Mouse (Mus musculus) erythroblast, embryonic 14.5 days (primary cell): ENCODE results near the gene Vmn2r115.
"Not testable (repeated sequence)": the region's sequence is repeated elsewhere in the genome, so short reads cannot be mapped to it uniquely, and the experiment has no call there.

Source experiments
- GATA1 ChIP-seq: IDR thresholded peaks from 2 replicates; pipeline ENCODE4 v1.6.1; 2012; ENCODE audit warnings: low read length, inconsistent platforms, mixed read lengths
- TAL1 ChIP-seq: IDR thresholded peaks from 3 replicates; pipeline ENCODE4 v1.6.1; 2012; ENCODE audit warnings: low read length, inconsistent platforms, mixed read lengths

- TF ChIP-seq GATA1, TAL1: not testable (repeated sequence)
Observed at GRCm38 (mm10) chr17:23312437-23312836, 31.1 kb upstream of the Vmn2r115 start, which contains the start of gene Vmn2r114.
